In genomic region chr4:47438956-47439355, GRCm38 (mm10) we compare ENCODE assay signal across 20 mouse cellular contexts. TPM values are rescaled to one million over a fixed set of nuclear protein-coding genes. Genes with fewer than 3 reads are reported as not detected.
A peak's percentile ranks its signal among the peaks of the same experiment; 100 is the strongest.
DNase-seq lines count a peak whose midpoint lies in the region; ATAC-seq and TF ChIP-seq lines count a peak whose summit lies in the region.
"Had no signal": no experiment of that assay in that cellular context is flagged by ENCODE, and none has a peak within 500 bp of the region (broad histone marks: within the 10 kb centered on the region; RNA-seq: fewer than 3 reads in every experiment).

No protein-coding gene starts in this region.

- no peak overlapping the region for H3K4me3 ChIP-seq in heart, adult 2 months
- H3K4me3 ChIP-seq in hindbrain, embryonic 11.5 days (ENCODE audit: low read depth, low read length): no peak overlapping the region
- no peak overlapping the region for H3K4me3 ChIP-seq in hindbrain, embryonic 14.5 days (replicated peaks; ENCODE audit: low read length)
- no peak overlapping the region for H3K4me3 ChIP-seq in midbrain, embryonic 11.5 days (ENCODE audit: low read depth, low read length)
- H3K4me3 ChIP-seq in midbrain, embryonic 16.5 days (ENCODE audit: low read depth, low read length): no peak overlapping the region
- H3K4me3 ChIP-seq in embryonic facial prominence, embryonic 10.5 days: no peak overlapping the region

- H3K9me3 ChIP-seq in hindbrain, embryonic 11.5 days (ENCODE audit: control insufficient read depth, low read length): no peaks in the 10 kb centered on the region
- no peaks in the 10 kb centered on the region for H3K9me3 ChIP-seq in hindbrain, embryonic 14.5 days (ENCODE audit: control insufficient read depth, low read length)
- no peaks in the 10 kb centered on the region for H3K9me3 ChIP-seq in midbrain, embryonic 11.5 days (ENCODE audit: control insufficient read depth, low read length)
- H3K9me3 ChIP-seq in midbrain, embryonic 16.5 days (replicated peaks; ENCODE audit: control insufficient read depth, low read length, poor library complexity, severe bottlenecking): no peaks in the 10 kb centered on the region
- H3K9me3 ChIP-seq in embryonic facial prominence, embryonic 10.5 days: no peaks in the 10 kb centered on the region
- H3K9me3 ChIP-seq: forebrain, embryonic 10.5 days; forebrain, embryonic 13.5 days; heart, embryonic 13.5 days had no signal

- TF ChIP-seq CTCF in heart, adult 2 months (IDR thresholded peaks at IDR 0.05): no peak

- 87% methylated on average over 6 of the region's 6 CpGs for WGBS in heart, adult 2 months
- WGBS in hindbrain, embryonic 11.5 days: 77% methylated on average over 6 of the region's 6 CpGs
- WGBS in hindbrain, embryonic 14.5 days: 81% methylated on average over 6 of the region's 6 CpGs
- 75% methylated on average over 6 of the region's 6 CpGs for WGBS in midbrain, embryonic 11.5 days
- WGBS in midbrain, embryonic 16.5 days: 84% methylated on average over 6 of the region's 6 CpGs
- WGBS in embryonic facial prominence, embryonic 10.5 days: 80% methylated on average over 6 of the region's 6 CpGs

- H3K27me3 ChIP-seq in heart, adult 2 months (ENCODE audit: control insufficient read depth, insufficient read depth, low read length): no peaks in the 10 kb centered on the region
- H3K27me3 ChIP-seq in hindbrain, embryonic 11.5 days (ENCODE audit: control insufficient read depth, insufficient read depth, low read length): no peaks in the 10 kb centered on the region
- H3K27me3 ChIP-seq in hindbrain, embryonic 14.5 days (ENCODE audit: control insufficient read depth, insufficient read depth, low read length): no peaks in the 10 kb centered on the region
- H3K27me3 ChIP-seq in midbrain, embryonic 11.5 days (ENCODE audit: control insufficient read depth, insufficient read depth, low read length): no peaks in the 10 kb centered on the region
- H3K27me3 ChIP-seq in midbrain, embryonic 16.5 days (ENCODE audit: control insufficient read depth, insufficient read depth, low read depth, low read length): no peaks in the 10 kb centered on the region
- H3K27me3 ChIP-seq in embryonic facial prominence, embryonic 10.5 days (replicated peaks; ENCODE audit: low read depth, poor library complexity, severe bottlenecking): peaks cover 21% of the 10 kb centered on the region

- H3K36me3 ChIP-seq in heart, adult 2 months (ENCODE audit: control insufficient read depth, insufficient read depth, low read length): no peaks in the 10 kb centered on the region
- H3K36me3 ChIP-seq in hindbrain, embryonic 11.5 days (ENCODE audit: control insufficient read depth, insufficient read depth, low read length): no peaks in the 10 kb centered on the region
- no peaks in the 10 kb centered on the region for H3K36me3 ChIP-seq in hindbrain, embryonic 14.5 days (replicated peaks; ENCODE audit: control insufficient read depth, insufficient read depth)
- H3K36me3 ChIP-seq in midbrain, embryonic 11.5 days (ENCODE audit: control insufficient read depth, insufficient read depth, low read length): no peaks in the 10 kb centered on the region
- H3K36me3 ChIP-seq in midbrain, embryonic 16.5 days (ENCODE audit: control insufficient read depth, insufficient read depth, low read length): no peaks in the 10 kb centered on the region
- no peaks in the 10 kb centered on the region for H3K36me3 ChIP-seq in embryonic facial prominence, embryonic 10.5 days (replicated peaks)
- H3K36me3 ChIP-seq: forebrain, embryonic 10.5 days; heart, embryonic 13.5 days had no signal

- no peak for TF ChIP-seq EP300 in heart, adult 2 months (IDR thresholded peaks at IDR 0.05; ENCODE audit: insufficient read depth, low read depth, low read length)

- no peak for TF ChIP-seq POLR2A in heart, adult 2 months (IDR thresholded peaks at IDR 0.05; ENCODE audit: insufficient read depth, low read depth, low read length)

- DNase-seq in heart, adult 11 months: peak; percentile 61
- DNase-seq in heart, adult 2 months: no peak
- DNase-seq in hindbrain, embryonic 11.5 days (ENCODE audit: low spot score): no peak
- no peak for DNase-seq in hindbrain, embryonic 14.5 days (ENCODE audit: low spot score)
- DNase-seq in midbrain, embryonic 11.5 days (ENCODE audit: low spot score, missing footprints): peak; percentile 37
- peak; percentile 7 for DNase-seq in embryonic facial prominence, embryonic 10.5 days (ENCODE audit: low spot score)
- DNase-seq: adrenal gland, adult 8-10 months; adrenal gland, postnatal 25 days; cerebellum, adult 11-12 months; cerebellum, adult 8-10 months; cerebellum, postnatal 10 days; cerebellum, postnatal 36 days; embryo, embryonic 11 days; gastrocnemius, postnatal 10 days; gastrocnemius, postnatal 36 days had no signal

- intact Hi-C loops in heart, adult 2 months (cut with DNase I): loop anchor here (2.0 to 10.0 kb wide), 2 partner anchors 34 to 966 kb away; no protein-coding TSS in a partner anchor

- H3K27ac ChIP-seq in heart, adult 2 months: no peak overlapping the region
- H3K27ac ChIP-seq in hindbrain, embryonic 11.5 days (ENCODE audit: low read depth, low read length): peak overlapping the region; percentile 36; the same call in 1 of the 2 replicates
- H3K27ac ChIP-seq in hindbrain, embryonic 14.5 days: no peak overlapping the region
- H3K27ac ChIP-seq in midbrain, embryonic 11.5 days (ENCODE audit: low read depth, low read length): no peak overlapping the region
- H3K27ac ChIP-seq in midbrain, embryonic 16.5 days (ENCODE audit: low read length): no peak overlapping the region
- H3K27ac ChIP-seq in embryonic facial prominence, embryonic 10.5 days (replicated peaks): no peak overlapping the region
- H3K27ac ChIP-seq: forebrain, embryonic 13.5 days; heart, embryonic 13.5 days had no signal

- H3K9ac ChIP-seq in heart, adult 2 months (ENCODE audit: low read depth, low read length): no peak overlapping the region
- no peak overlapping the region for H3K9ac ChIP-seq in hindbrain, embryonic 11.5 days (ENCODE audit: low read depth, low read length)
- no peak overlapping the region for H3K9ac ChIP-seq in hindbrain, embryonic 14.5 days
- no peak overlapping the region for H3K9ac ChIP-seq in midbrain, embryonic 11.5 days (ENCODE audit: low read length)
- H3K9ac ChIP-seq in midbrain, embryonic 16.5 days (ENCODE audit: low read depth, low read length): no peak overlapping the region

- H3K4me2 ChIP-seq in hindbrain, embryonic 11.5 days (replicated peaks; ENCODE audit: low read depth, low read length): no peak overlapping the region
- no peak overlapping the region for H3K4me2 ChIP-seq in hindbrain, embryonic 14.5 days (replicated peaks)
- H3K4me2 ChIP-seq in midbrain, embryonic 11.5 days: no peak overlapping the region
- no peak overlapping the region for H3K4me2 ChIP-seq in midbrain, embryonic 16.5 days (ENCODE audit: low read length)

- no peak for ATAC-seq in hindbrain, embryonic 11.5 days (ENCODE audit: low FRiP score)
- no peak for ATAC-seq in hindbrain, embryonic 14.5 days (ENCODE audit: low FRiP score)
- no peak for ATAC-seq in midbrain, embryonic 11.5 days (ENCODE audit: low FRiP score)
- ATAC-seq in midbrain, embryonic 16.5 days: no peak
- ATAC-seq: activated CD4-positive, CD25-positive, alpha-beta regulatory T cell, adult 4 months had no signal

- no peaks in the 10 kb centered on the region for H3K79me2 ChIP-seq in heart, adult 2 months (replicated peaks; ENCODE audit: control insufficient read depth, insufficient read depth, low read length)

- peaks cover 5% of the 10 kb centered on the region for H3K4me1 ChIP-seq in heart, adult 2 months (ENCODE audit: control insufficient read depth, insufficient read depth, low read length)
- H3K4me1 ChIP-seq in hindbrain, embryonic 11.5 days (replicated peaks; ENCODE audit: control insufficient read depth, insufficient read depth, low read length): no peaks in the 10 kb centered on the region
- H3K4me1 ChIP-seq in hindbrain, embryonic 14.5 days (replicated peaks; ENCODE audit: control insufficient read depth, insufficient read depth, low read length): peaks cover 19% of the 10 kb centered on the region
- peaks cover 8% of the 10 kb centered on the region for H3K4me1 ChIP-seq in midbrain, embryonic 11.5 days (ENCODE audit: control insufficient read depth, insufficient read depth, low read length)
- H3K4me1 ChIP-seq in midbrain, embryonic 16.5 days (ENCODE audit: control insufficient read depth, insufficient read depth, low read length): peaks cover 9% of the 10 kb centered on the region
- peaks cover 12% of the 10 kb centered on the region for H3K4me1 ChIP-seq in embryonic facial prominence, embryonic 10.5 days

RNA-seq across cellular contexts. Expression of gene Alg2, which starts 35.2 kb away (rescaled TPM):
- 1 to 10 TPM; 6.0 to 6.2 TPM for total RNA-seq in heart, adult 2 months (2021)
- polyA plus RNA-seq in heart, adult 2 months (2012; rRNA removed): 6.1 and 9.9 TPM in 2 replicates
- polyA plus RNA-seq in hindbrain, embryonic 11.5 days (2014; fragmentation: Nextera tagmentation; extraction: Ambion mirVana): 161 TPM in 2 replicates
- 370 and 390 TPM in 2 replicates for polyA plus RNA-seq in hindbrain, embryonic 14.5 days (2014; fragmentation: Nextera tagmentation; extraction: Ambion mirVana)
- 133 and 141 TPM in 2 replicates for polyA plus RNA-seq in midbrain, embryonic 11.5 days (2014; fragmentation: Nextera tagmentation; extraction: Ambion mirVana)
- 341 and 347 TPM in 2 replicates for polyA plus RNA-seq in midbrain, embryonic 16.5 days (2015; fragmentation: Nextera tagmentation; extraction: Ambion mirVana)
- polyA plus RNA-seq in embryonic facial prominence, embryonic 10.5 days (2016; fragmentation: Nextera tagmentation; extraction: Ambion mirVana): 83.3 TPM in 2 replicates

RNA-seq across cellular contexts. Expression of gene Sec61b, which starts 35.5 kb away (rescaled TPM):
- total RNA-seq in heart, adult 2 months (2021): 10 to 100 TPM; 19.2 to 21.8 TPM
- polyA plus RNA-seq in heart, adult 2 months (2012; rRNA removed): 21.3 and 35.6 TPM in 2 replicates
- polyA plus RNA-seq in hindbrain, embryonic 11.5 days (2014; fragmentation: Nextera tagmentation; extraction: Ambion mirVana): 359 and 365 TPM in 2 replicates
- 247 and 266 TPM in 2 replicates for polyA plus RNA-seq in hindbrain, embryonic 14.5 days (2014; fragmentation: Nextera tagmentation; extraction: Ambion mirVana)
- polyA plus RNA-seq in midbrain, embryonic 11.5 days (2014; fragmentation: Nextera tagmentation; extraction: Ambion mirVana): 332 and 364 TPM in 2 replicates
- polyA plus RNA-seq in midbrain, embryonic 16.5 days (2015; fragmentation: Nextera tagmentation; extraction: Ambion mirVana): 241 and 246 TPM in 2 replicates
- polyA plus RNA-seq in embryonic facial prominence, embryonic 10.5 days (2016; fragmentation: Nextera tagmentation; extraction: Ambion mirVana): 377 and 391 TPM in 2 replicates

Comparison
In these comparisons a context has a peak if more than half of its experiments do, and no peak if none do; other contexts are left out.
1. DNase-seq: peak in heart, adult 11 months (single experiment), midbrain, embryonic 11.5 days (single experiment) and embryonic facial prominence, embryonic 10.5 days (single experiment); none in heart, adult 2 months (0 of 2), hindbrain, embryonic 11.5 days (single experiment) and hindbrain, embryonic 14.5 days (single experiment).